Mouse (Mus musculus) ES-E14 (cell line): ENCODE measurements around the gene Rorb.

Experiments used
- CHD2 ChIP-seq: IDR thresholded peaks from 2 replicates; pipeline ENCODE4 v1.6.1; 2014; ENCODE audit warnings: mild to moderate bottlenecking, low read depth, low read length, inconsistent platforms
- HCFC1 ChIP-seq: IDR thresholded peaks from 2 replicates; pipeline ENCODE4 v1.6.1; 2012; ENCODE audit warnings: low read length, inconsistent platforms, borderline replicate concordance; ENCODE audit not compliant: insufficient read depth
- MAFK ChIP-seq: IDR thresholded peaks from 2 replicates; pipeline ENCODE4 v1.6.1; 2014; ENCODE audit warnings: mild to moderate bottlenecking, low read depth, low read length, inconsistent platforms; ENCODE audit not compliant: insufficient read depth
- ZC3H11A ChIP-seq: IDR thresholded peaks from 2 replicates; pipeline ENCODE4 v1.6.1; 2012; ENCODE audit warnings: low read depth, mild to moderate bottlenecking, inconsistent platforms, low read length, borderline replicate concordance
- ZNF384 ChIP-seq: IDR thresholded peaks from 2 replicates; pipeline ENCODE4 v1.6.1; 2012; ENCODE audit warnings: low read depth, low read length, inconsistent platforms

GRCm38 (mm10) chr19:19043138-19043537 lies 67.9 kb downstream of the Rorb start:
- no peak for TF ChIP-seq ZC3H11A
- no peak for TF ChIP-seq ZNF384
- TF ChIP-seq HCFC1, result no peak
- TF ChIP-seq MAFK, result no peak
- TF ChIP-seq CHD2, result no peak
